Mouse (Mus musculus) forebrain, embryonic 10.5 days (tissue): Measurements from ENCODE around the gene Vegfb. TPM values are rescaled to one million over a fixed set of nuclear protein-coding genes. Genes with fewer than 3 reads are reported as not detected.

ENCODE experiments used
- polyA plus RNA-seq: library from polyadenylated mRNA; unstranded; fragments of >200 nt; fragmentation: Nextera tagmentation; extraction: Ambion mirVana; gene quantifications from 2 replicates; pipeline ENCODE4 v1.2.1, GENCODE M21; 2016

The Vegfb gene
- polyA plus RNA-seq, 1 experiment from 2014 or later: 31.0 TPM

Other genes starting within 250 kb of the Vegfb start
- 4.9 and 5.4 TPM in 2 replicates for gene Rps6ka4, start 147.0 kb downstream of the Vegfb start, polyA plus RNA-seq
- 0.32 and 0.36 TPM in 2 replicates for gene Ccdc88b, start 129.4 kb downstream of the Vegfb start, polyA plus RNA-seq
- gene Trmt112, start 78.0 kb downstream of the Vegfb start, polyA plus RNA-seq: 155 and 159 TPM in 2 replicates
- 144 and 154 TPM in 2 replicates for gene Prdx5, start 77.5 kb downstream of the Vegfb start, polyA plus RNA-seq
- gene Esrra, start 65.8 kb downstream of the Vegfb start, polyA plus RNA-seq: 8.4 and 9.0 TPM in 2 replicates
- gene Catsperz, start 62.3 kb downstream of the Vegfb start, polyA plus RNA-seq: 0.55 and 0.60 TPM in 2 replicates
- gene Kcnk4, start 53.1 kb downstream of the Vegfb start, polyA plus RNA-seq: 0.24 TPM in 1 of 2 replicates, not detected in the other
- 55.9 and 59.8 TPM in 2 replicates for gene Bad, start 45.8 kb downstream of the Vegfb start, polyA plus RNA-seq
- 22.8 and 26.5 TPM in 2 replicates for gene Gpr137, start 45.2 kb downstream of the Vegfb start, polyA plus RNA-seq
- 103 TPM in 2 replicates for gene Ppp1r14b, start 12.7 kb downstream of the Vegfb start, polyA plus RNA-seq
- 25.2 and 25.8 TPM in 2 replicates for gene Plcb3, start 11.2 kb downstream of the Vegfb start, polyA plus RNA-seq
- 106 TPM in 2 replicates for gene Fkbp2, start 7.2 kb downstream of the Vegfb start, polyA plus RNA-seq
- gene Dnajc4, start 4.9 kb upstream of the Vegfb start, polyA plus RNA-seq: 19.5 and 19.7 TPM in 2 replicates
- 18.4 TPM in 2 replicates for gene Nudt22, start 8.5 kb upstream of the Vegfb start, polyA plus RNA-seq
- gene Trpt1, start 8.5 kb upstream of the Vegfb start, polyA plus RNA-seq: 10.0 and 10.4 TPM in 2 replicates
- gene Fermt3, start 31.8 kb upstream of the Vegfb start, polyA plus RNA-seq: 8.8 TPM in 2 replicates
- gene Stip1, start 52.3 kb upstream of the Vegfb start, polyA plus RNA-seq: 456 and 486 TPM in 2 replicates
- 3.7 and 3.9 TPM in 2 replicates for gene Macrod1, start 69.2 kb upstream of the Vegfb start, polyA plus RNA-seq
- 4.0 and 4.8 TPM in 2 replicates for gene Flrt1, start 118.1 kb upstream of the Vegfb start, polyA plus RNA-seq
- 275 and 280 TPM in 2 replicates for gene Otub1, start 218.7 kb upstream of the Vegfb start, polyA plus RNA-seq
- gene Cox8a, start 230.0 kb upstream of the Vegfb start, polyA plus RNA-seq: 862 and 888 TPM in 2 replicates